Mouse (Mus musculus): Measurements from ENCODE around the gene Ankrd13d.

Gene Ankrd13d

GRCm38 (mm10) chr19:4282898-4283553, at the start of gene Ankrd13d:
Ankrd13d (minus strand) TSS chr19:4283137.
- peak; percentile 81 to 85 for DNase-seq

- peak in 1 of 2 experiments; percentile 44 for DNase-seq
Measured at GRCm38 (mm10) chr19:4332653-4333052, 49.7 kb upstream of the Ankrd13d start.

- DNase-seq, result no peak
Measured at GRCm38 (mm10) chr19:4331273-4331672, 48.3 kb upstream of the Ankrd13d start.

GRCm38 (mm10) chr19:4330603-4331002, 47.7 kb upstream of the Ankrd13d start:
- DNase-seq, result no peak

GRCm38 (mm10) chr19:4328737-4329304, 45.9 kb upstream of the Ankrd13d start:
- DNase-seq, result no peak

- peak; percentile 48 to 67 for DNase-seq
Measured at GRCm38 (mm10) chr19:4326881-4327280, 43.9 kb upstream of the Ankrd13d start.

- no peak for DNase-seq
Measured at GRCm38 (mm10) chr19:4326106-4326505, 43.2 kb upstream of the Ankrd13d start.

GRCm38 (mm10) chr19:4322134-4322533, 39.2 kb upstream of the Ankrd13d start:
- no peak for DNase-seq

GRCm38 (mm10) chr19:4321622-4322021, 38.7 kb upstream of the Ankrd13d start:
- DNase-seq, result no peak

GRCm38 (mm10) chr19:4319272-4319671, 36.3 kb upstream of the Ankrd13d start:
- DNase-seq, result peak; percentile 57 to 62

GRCm38 (mm10) chr19:4317181-4317580, 34.2 kb upstream of the Ankrd13d start:
- DNase-seq, result no peak

GRCm38 (mm10) chr19:4315223-4315944, 32.4 kb upstream of the Ankrd13d start:
- DNase-seq, result peak; percentile 88 to 91

GRCm38 (mm10) chr19:4309776-4310185, 26.8 kb upstream of the Ankrd13d start:
- DNase-seq, result peak; percentile 63 to 69

GRCm38 (mm10) chr19:4309302-4309701, 26.4 kb upstream of the Ankrd13d start:
- no peak for DNase-seq

GRCm38 (mm10) chr19:4306190-4306577, 23.2 kb upstream of the Ankrd13d start, which contains the start of gene Grk2:
Grk2 (minus strand) TSS chr19:4306222.
- peak; percentile 85 to 90 for DNase-seq

- DNase-seq, result peak; percentile 59 to 64
Measured at GRCm38 (mm10) chr19:4305491-4306189, 22.7 kb upstream of the Ankrd13d start.

- DNase-seq, result peak in 1 of 2 experiments; percentile 43
Measured at GRCm38 (mm10) chr19:4304871-4305321, 22.0 kb upstream of the Ankrd13d start.

- DNase-seq, result peak in 1 of 2 experiments; percentile 42
Measured at GRCm38 (mm10) chr19:4304251-4304821, 21.4 kb upstream of the Ankrd13d start.

GRCm38 (mm10) chr19:4303640-4303995, 20.7 kb upstream of the Ankrd13d start:
- no peak for DNase-seq

- DNase-seq, result peak; percentile 91
Measured at GRCm38 (mm10) chr19:4302936-4303639, 20.2 kb upstream of the Ankrd13d start.

- DNase-seq, result peak; percentile 39 to 40
Measured at GRCm38 (mm10) chr19:4301735-4302651, 19.1 kb upstream of the Ankrd13d start.

Data from cerebellum, postnatal 36 days (tissue).